Mouse (Mus musculus) spleen, adult 18-20 months (tissue): ENCODE results near the gene Slc39a11.

Source experiments
- DNase-seq, 2 experiments: peaks; one replicate each; pipeline ENCODE4 v3.0.0; 2022; ENCODE audit warnings: mixed read lengths in 2 of 2

Gene Slc39a11

GRCm38 (mm10) chr11:113504459-113505062, 145.3 kb downstream of the Slc39a11 start:
- DNase-seq: no peak

DNA sequence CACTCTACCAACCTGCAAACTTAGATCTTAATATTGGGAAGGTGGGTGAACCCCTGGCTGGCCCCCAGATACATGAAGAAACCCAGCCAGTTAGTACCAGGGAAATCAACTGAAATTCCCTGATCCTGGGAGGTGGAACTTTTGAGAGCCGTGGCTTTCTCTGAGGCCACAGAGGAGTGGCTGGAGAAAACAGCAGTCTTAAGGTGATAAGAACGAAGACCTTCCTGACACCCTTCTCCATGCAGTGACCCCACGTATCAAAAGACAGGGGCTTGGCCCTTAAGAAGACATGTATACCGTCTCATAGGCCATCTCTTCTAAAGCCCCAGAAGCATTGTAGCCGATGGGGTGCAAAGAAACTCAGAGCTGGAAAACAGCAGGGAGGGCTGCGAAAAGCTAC, 146.9 kb downstream of the Slc39a11 start:
- DNase-seq: no peak

GRCm38 (mm10) chr11:113500631-113501305, 149.1 kb downstream of the Slc39a11 start:
- no peak for DNase-seq

DNA sequence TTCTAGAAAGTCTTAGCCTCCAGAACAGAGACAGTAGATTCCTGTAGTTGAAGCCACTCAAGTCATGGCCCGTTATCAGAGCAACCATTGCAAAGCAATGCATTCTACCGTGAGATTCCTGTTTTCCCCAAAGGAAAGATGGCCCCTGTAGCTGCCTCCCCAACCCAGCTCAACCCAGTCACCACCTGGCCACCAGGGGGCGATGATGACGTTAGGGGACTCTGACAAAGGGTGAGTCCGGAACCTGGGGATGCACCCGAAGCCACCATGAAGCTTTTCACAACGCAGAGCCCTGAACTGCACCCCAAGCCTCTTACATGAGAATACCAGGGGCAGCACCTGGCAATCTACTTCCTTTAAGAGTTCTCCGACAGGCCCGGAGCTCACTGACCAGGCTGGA, 151.0 kb downstream of the Slc39a11 start:
- DNase-seq: peak; percentile 28 to 69

GRCm38 (mm10) chr11:113494021-113494546, 155.8 kb downstream of the Slc39a11 start:
- DNase-seq: no peak

DNA sequence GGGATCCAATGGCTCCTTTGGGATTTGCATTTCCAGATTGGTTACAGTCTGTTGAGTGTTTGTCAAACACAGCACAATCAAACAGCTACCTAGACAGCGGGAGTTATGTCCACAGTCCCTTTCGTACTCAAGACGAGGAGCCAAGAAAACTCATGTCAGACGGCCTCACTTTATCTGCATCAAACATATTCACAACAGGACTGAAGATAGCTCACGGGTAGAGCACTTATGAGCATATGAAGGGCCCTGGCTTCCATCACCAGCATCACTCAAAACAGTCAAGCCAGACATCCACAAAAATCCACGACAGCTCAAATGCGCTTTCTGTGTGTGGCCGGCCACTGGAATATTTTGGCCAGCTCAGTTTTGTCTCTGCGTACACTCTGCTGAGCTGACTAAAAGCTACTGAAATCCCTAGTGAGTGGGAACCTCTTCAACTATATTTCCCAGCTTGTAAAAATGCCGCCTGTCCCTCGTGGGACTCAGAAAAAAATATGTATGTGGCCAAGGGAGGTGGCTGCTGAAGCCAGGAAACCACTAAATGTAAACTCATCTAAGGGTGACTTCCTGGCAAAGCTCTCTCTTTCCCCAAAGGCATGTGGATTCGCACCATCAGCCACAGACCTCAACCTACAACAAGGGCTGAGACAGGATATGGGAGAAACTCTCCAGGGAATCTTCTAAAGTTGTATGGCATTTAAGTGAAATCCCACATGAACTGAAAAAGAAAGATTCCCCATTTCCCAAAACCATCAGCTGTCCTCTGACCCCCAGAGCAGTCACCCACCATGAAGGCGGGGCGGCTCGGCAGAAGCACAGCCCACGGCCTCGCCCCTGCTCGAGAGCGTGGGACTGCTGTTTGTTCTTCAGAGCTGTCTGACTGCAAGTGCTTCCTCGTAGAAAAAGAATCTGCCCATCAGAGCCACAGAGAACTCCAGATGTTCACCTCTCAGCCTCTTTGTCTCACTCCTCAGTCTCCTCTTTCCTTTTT, 159.1 kb downstream of the Slc39a11 start:
- no peak for DNase-seq

DNA sequence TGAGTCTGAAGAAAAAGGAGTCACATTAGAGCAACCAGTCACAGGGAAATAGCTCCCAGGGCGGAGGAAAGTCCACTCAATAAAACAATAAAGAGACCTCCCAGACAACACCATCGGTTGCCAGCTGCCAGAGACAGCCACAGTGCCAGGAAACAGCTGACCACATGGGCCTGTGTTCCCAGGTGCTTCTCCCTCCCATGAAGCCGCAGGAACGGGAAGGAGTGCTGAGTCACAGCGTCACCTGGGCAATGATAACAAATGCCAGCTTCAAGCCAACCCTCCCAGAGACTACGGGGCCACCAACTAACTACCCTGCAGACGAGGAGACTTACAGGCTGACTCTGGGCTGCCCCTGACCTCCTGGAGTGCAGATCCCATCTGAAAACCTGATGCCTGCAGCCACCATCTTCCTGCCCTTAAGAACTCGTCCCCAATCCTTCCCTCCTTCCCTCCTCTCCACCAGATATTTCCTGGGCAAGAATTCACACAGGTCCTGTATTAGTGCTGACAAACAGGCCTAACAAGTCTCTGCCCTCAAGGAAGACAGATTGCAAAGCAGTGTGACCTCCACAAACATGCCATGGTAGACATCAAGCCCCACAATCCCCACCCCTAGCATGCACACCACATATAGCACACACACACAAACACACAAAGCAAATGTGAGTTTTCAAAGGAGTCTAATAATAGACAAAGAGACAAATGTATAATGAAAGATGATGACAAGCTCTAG, 162.1 kb downstream of the Slc39a11 start:
- DNase-seq: no peak

GRCm38 (mm10) chr11:113484037-113484436, 165.8 kb downstream of the Slc39a11 start:
- no peak for DNase-seq

DNA sequence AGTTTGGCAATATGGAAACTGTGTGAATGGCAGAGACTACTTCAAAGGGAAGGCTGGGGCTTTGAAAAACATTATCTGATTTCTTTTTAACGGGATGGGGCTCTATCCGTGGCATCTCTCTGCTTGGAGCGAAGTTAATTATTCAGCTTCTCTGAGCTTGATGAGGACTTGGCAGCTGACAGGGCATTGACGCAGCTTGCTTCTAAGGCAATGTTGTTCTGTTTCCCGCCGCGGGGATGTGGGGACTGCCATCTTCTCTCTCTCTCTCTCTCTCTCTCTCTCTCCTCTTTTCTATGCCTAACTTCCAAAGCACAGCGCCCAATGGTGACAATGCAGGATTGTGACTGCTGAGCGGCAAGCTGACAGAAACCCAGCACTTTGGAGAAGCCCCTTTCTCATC, 172.3 kb downstream of the Slc39a11 start:
- no peak for DNase-seq

DNA sequence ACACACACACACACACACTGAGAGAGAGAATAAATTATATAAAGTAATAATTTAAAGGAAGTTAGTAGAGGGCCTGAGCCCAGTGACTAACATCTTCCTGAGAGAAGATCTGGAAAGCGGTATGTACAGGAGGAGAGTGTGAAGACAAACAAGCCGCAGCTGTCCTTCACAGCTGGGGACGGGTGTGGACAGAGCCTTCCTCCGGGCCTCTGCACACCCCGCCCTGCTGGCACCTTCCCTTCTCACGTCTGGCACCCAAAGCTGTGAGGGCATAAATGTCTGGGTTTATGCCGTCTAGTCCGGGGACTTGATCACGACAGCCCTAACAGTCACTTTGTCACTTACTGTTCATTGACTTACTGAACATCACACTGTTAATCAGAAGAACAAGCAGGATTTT, 173.2 kb downstream of the Slc39a11 start:
- no peak for DNase-seq

GRCm38 (mm10) chr11:113475491-113475890, 174.4 kb downstream of the Slc39a11 start:
- no peak for DNase-seq

- DNase-seq: no peak
Measured at GRCm38 (mm10) chr11:113473998-113474534, 175.8 kb downstream of the Slc39a11 start.

GRCm38 (mm10) chr11:113471936-113472335, 177.9 kb downstream of the Slc39a11 start:
- DNase-seq: no peak

GRCm38 (mm10) chr11:113469919-113470785, 179.7 kb downstream of the Slc39a11 start:
- DNase-seq: no peak

DNA sequence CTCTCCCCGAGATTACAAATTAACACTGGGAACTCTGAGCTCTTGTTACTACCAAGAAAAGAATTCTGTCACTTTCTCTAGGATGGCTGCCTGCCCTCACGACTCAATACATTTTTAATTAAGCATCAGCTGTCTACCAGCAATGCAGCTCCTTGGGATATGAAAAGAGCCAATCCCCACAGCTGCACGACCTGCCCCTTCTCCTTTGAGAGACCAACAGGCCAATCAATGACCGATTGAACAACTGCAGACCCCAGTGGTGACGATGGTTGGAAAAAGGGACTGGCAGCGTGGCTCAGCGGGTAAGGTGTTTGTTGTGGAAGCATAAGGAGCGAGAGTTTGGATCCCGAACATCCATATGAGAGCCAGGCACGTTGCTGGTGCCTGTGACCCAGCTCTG, 181.9 kb downstream of the Slc39a11 start:
- DNase-seq: no peak

- no peak for DNase-seq
Measured at GRCm38 (mm10) chr11:113467313-113467811, 182.5 kb downstream of the Slc39a11 start.

DNA sequence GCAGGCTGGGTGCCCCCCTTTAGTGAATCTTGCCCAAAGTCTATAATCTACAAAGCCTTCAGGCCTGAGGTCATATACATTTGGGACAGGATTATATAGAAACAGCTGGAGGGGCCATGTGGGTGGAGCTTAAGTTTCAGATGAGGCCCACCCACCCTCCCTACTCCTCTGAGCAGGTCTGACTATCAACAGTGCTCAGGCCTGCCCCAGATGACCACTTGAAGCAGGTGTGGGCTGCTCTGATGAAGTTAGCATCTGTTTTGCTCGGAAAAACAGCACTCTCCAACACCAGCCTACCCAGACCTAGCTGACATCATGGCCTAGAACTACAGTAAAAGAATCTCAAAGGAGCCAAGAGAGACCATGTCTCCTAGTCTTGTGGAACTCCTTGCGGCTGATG, 189.8 kb downstream of the Slc39a11 start:
- no peak for DNase-seq

- DNase-seq: no peak
Measured at GRCm38 (mm10) chr11:113458582-113459210, 191.2 kb downstream of the Slc39a11 start.

DNA sequence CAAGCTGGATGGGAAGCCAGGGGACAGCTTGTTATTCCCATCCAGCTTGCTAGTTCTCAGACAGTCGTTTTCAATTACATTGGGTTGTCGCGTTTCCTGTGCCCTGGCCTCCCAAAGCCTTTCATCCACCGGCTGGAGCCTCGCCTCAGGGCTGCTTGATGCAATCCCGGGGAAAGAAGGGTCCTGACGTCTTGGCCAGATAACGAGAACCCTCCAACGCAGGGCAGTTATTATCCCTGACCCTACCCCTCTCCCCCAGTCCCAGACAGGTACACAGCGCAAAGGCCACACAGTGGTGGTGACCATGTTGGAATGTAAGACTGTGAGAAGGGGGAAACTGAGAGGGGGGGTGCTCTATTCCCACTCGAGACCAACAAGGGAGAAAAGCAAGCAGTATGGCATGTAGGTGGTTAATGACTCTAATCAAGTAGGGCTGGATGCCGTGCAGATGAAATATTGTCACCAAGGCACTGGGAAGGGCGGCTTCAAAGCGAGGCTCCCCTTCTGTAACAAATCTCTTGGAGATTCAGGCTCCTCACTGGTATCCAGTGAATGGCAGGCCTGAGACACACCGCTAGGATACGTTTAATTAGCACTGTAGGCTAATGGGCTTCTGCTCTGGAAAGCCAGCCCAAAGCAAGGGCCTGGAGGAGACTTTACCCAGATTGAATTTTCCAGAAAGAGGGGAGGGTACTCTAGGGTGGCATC, 196.9 kb downstream of the Slc39a11 start:
- DNase-seq: no peak

DNA sequence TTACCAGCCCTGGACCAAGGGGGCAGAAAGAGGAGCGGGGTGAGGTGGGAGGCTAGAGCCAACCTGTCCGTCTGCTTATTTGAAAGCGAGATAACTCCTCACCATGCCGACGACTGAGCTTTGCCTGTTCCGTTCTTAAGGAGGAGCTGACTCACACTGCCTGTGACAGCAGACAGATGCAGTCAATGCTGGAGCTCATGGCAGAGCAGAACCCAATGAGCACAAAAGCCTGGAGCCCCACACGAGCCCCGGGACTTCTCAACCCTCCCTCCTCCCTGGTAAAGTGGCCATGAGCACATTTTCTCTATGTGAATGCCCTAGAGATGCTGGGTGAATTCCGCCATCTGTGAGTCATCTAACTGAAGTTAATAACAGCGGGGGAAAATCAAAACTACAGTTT, 198.6 kb downstream of the Slc39a11 start:
- no peak for DNase-seq
